Mouse (Mus musculus) G1E (cell line): Measurements from ENCODE around the gene Cep135.

Experiments used
- CTCF ChIP-seq: IDR thresholded peaks from 2 replicates; pipeline ENCODE4 v1.5.1; 2012; ENCODE audit warnings: low read depth, low read length, inconsistent platforms, mixed read lengths
- GATA1 ChIP-seq: IDR thresholded peaks from 2 replicates; pipeline ENCODE4 v1.6.1; 2012; ENCODE audit warnings: borderline replicate concordance, low read length, inconsistent platforms, mixed read lengths
- GATA2 ChIP-seq: IDR thresholded peaks from 2 replicates; pipeline ENCODE4 v1.6.1; 2012; ENCODE audit warnings: low read depth, low read length, inconsistent platforms, borderline replicate concordance
- POLR2AphosphoS5 ChIP-seq: IDR thresholded peaks from 2 replicates; pipeline ENCODE4 v1.6.1; 2012; ENCODE audit warnings: low read depth, low read length, inconsistent platforms; ENCODE audit not compliant: insufficient replicate concordance

GRCm38 (mm10) chr5:76657245-76658083 is 69.0 kb downstream of the Cep135 start:
- no peak for TF ChIP-seq CTCF
- TF ChIP-seq GATA1: no peak
- no peak for TF ChIP-seq POLR2AphosphoS5
- no peak for TF ChIP-seq GATA2
